Mouse (Mus musculus) olfactory bulb, adult 2 months (tissue): Measurements from ENCODE around the gene Tppp3. TPM values are rescaled to one million over a fixed set of nuclear protein-coding genes. Genes with fewer than 3 reads are reported as not detected.
A peak's percentile ranks its signal among the peaks of the same experiment; 100 is the strongest.

ENCODE experiments used
- H3K27ac ChIP-seq: fragments of 200-500 bp; 2 replicates; pipeline ENCODE4 v1.5.1; 2012; ENCODE audit warnings: low read depth, low read length; ENCODE audit not compliant: insufficient read depth
- H3K4me1 ChIP-seq: fragments of 200-500 bp; 2 replicates; pipeline ENCODE4 v1.6.1; 2012; ENCODE audit warnings: low read length; ENCODE audit not compliant: control insufficient read depth, insufficient read depth
- H3K4me3 ChIP-seq: fragments of 200-500 bp; 2 replicates; pipeline ENCODE4 v1.5.1; 2012; ENCODE audit warnings: mild to moderate bottlenecking, low read depth, low read length, moderate library complexity; ENCODE audit not compliant: insufficient read depth
- CTCF ChIP-seq: fragments of 200-500 bp; IDR thresholded peaks from 2 replicates; pipeline ENCODE4 v1.5.1; 2012; ENCODE audit warnings: low read depth, mild to moderate bottlenecking, low read length, moderate library complexity; ENCODE audit not compliant: insufficient read depth
- POLR2A ChIP-seq: fragments of 200-500 bp; IDR thresholded peaks from 2 replicates; pipeline ENCODE4 v1.6.1; 2012; ENCODE audit warnings: mild to moderate bottlenecking, low read depth, low read length, moderate library complexity; ENCODE audit not compliant: insufficient read depth
- WGBS: fragments of 180-500 bp; shearing (Covaris S2); methylation state at CpG from one replicate; pipeline ENCODE4 v1.1.7; 2018; 5-methylcytosine and 5-hydroxymethylcytosine counted together
- polyA plus RNA-seq: library from polyadenylated mRNA; stranded (reverse); fragments of >200 nt; gene quantifications from 2 replicates; pipeline ENCODE4 v1.2.4, GENCODE M21; 2012; ENCODE audit warnings: low replicate concordance; ENCODE audit not compliant: missing spikeins, insufficient read depth, insufficient read length

Tppp3 gene
- polyA plus RNA-seq, 1 experiment = not detected

GRCm38 (mm10) chr8:105466246-105466645 lies 5.1 kb downstream of the Tppp3 start:
- 76% methylated on average over 6 of the region's 6 CpGs for WGBS
- no peak overlapping the region for H3K4me3 ChIP-seq
- H3K4me1 ChIP-seq = peaks cover 40% of the 10 kb centered on the region
- H3K27ac ChIP-seq = peak overlapping the region; percentile 49
- TF ChIP-seq CTCF (no peak), POLR2A (no peak)

GRCm38 (mm10) chr8:105464595-105464994 lies 6.7 kb downstream of the Tppp3 start:
- Histone ChIP-seq H3K27ac (no peak overlapping the region), H3K4me3 (no peak overlapping the region), H3K4me1 (peaks cover 28% of the 10 kb centered on the region)
- WGBS = 76% methylated on average over 7 of the region's 7 CpGs
- TF ChIP-seq CTCF (no peak), POLR2A (no peak)

- WGBS = 82% methylated on average over 13 of the region's 13 CpGs
- Histone ChIP-seq H3K27ac (no peak overlapping the region), H3K4me1 (peaks cover 4% of the 10 kb centered on the region; the same call in 1 of the 2 replicates), H3K4me3 (no peak overlapping the region)
- TF ChIP-seq CTCF (no peak), POLR2A (no peak)
Measured at GRCm38 (mm10) chr8:105461085-105461803, 10.1 kb downstream of the Tppp3 start.

- Histone ChIP-seq H3K27ac (no peak overlapping the region), H3K4me3 (no peak overlapping the region), H3K4me1 (peaks cover 4% of the 10 kb centered on the region)
- 80% methylated on average over 10 of the region's 10 CpGs for WGBS
- TF ChIP-seq CTCF (no peak), POLR2A (no peak)
Measured at GRCm38 (mm10) chr8:105455218-105455617, 16.1 kb downstream of the Tppp3 start.

DNA sequence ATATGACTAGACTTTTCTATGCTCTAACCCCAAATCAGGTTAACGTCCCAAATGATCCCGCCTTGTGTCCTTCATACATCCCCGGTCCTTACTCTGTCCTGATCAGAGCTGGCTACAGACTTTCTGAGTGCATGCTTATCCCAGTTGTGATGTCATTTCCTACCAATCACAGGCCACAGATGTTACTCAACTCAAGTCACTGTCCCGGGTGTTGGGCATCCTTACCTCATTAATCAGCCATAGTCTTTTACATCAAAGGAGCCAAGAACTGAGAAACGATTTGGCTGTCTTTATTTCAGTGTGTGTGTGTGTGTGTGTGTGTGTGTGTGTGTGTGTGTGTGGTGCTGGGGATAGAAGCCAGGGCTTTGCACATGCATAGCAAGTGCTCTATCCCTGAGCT lies 17.2 kb downstream of the Tppp3 start:
- 69% methylated on average over 5 of the region's 5 CpGs for WGBS
- Histone ChIP-seq H3K4me1 (peaks cover 4% of the 10 kb centered on the region), H3K4me3 (no peak overlapping the region), H3K27ac (no peak overlapping the region)
- TF ChIP-seq CTCF = no peak
- no peak for TF ChIP-seq POLR2A

DNA sequence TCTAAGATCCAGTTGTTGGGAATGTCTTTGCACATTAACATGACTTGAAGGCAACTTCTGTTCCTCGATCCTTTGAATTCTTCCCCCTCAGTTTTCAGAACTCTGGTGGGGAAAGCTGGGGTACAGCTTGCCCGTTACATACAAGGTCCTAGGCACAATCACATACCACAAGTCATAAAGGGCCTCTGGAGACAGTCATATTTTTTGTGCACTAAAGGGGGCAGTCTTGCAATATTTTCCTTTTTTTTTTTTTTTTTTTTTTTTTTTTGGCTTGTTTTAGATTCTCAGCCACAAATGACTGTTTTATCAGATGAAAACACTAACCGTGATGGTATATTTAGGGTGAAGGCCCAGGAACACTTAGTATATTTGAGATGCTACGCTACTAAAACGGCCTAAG lies 18.0 kb downstream of the Tppp3 start:
- H3K27ac ChIP-seq = no peak overlapping the region
- no peak for TF ChIP-seq POLR2A
- TF ChIP-seq CTCF = no peak
- H3K4me3 ChIP-seq = no peak overlapping the region
- H3K4me1 ChIP-seq = peaks cover 4% of the 10 kb centered on the region
- 71% methylated on average over 5 of the region's 5 CpGs for WGBS

DNA sequence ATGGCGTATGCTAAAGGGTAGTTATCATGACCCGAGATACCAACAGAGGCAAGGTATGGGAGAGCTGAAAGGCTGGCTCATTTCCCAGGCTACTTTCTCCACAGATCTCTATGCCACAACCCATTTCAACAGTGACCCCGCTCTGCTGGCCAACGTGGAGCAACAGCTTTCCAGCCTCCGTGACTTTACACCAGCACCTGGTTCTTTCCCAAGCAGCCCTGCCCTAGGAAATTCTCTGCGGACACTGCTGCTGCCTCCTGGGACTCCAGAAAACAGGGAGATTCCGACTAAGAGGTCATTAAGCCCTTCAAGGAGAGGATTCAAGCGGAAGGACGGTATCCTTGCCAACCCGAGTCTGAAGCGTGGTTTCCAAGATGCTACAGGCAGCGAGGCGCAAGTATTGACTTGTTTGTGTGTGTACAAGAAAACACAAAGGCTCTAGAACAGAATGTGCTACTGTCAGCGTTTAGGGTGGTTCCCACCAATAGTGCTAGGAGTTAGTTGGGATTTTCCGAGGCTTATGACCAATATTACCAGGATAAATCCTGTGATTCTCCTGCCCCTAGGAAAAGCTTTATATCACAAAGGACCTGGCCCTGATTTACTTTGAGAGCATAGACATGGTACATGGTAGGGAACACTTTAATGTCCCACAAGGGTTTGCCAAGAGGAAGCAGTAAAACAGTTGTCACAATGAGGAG lies 19.3 kb downstream of the Tppp3 start:
- TF ChIP-seq POLR2A (no peak), CTCF (no peak)
- H3K27ac ChIP-seq = no peak overlapping the region
- peaks cover 4% of the 10 kb centered on the region for H3K4me1 ChIP-seq
- no peak overlapping the region for H3K4me3 ChIP-seq
- WGBS = 40% methylated on average over 15 of the region's 15 CpGs

- no peak for TF ChIP-seq POLR2A
- TF ChIP-seq CTCF = no peak
- WGBS = 73% methylated on average over 1 of the region's 1 CpGs
- no peak overlapping the region for H3K4me3 ChIP-seq
- H3K4me1 ChIP-seq = peaks cover 4% of the 10 kb centered on the region
- H3K27ac ChIP-seq = no peak overlapping the region
Measured at GRCm38 (mm10) chr8:105450977-105451376, 20.3 kb downstream of the Tppp3 start.

- Histone ChIP-seq H3K4me3 (no peak overlapping the region), H3K4me1 (peaks cover 12% of the 10 kb centered on the region), H3K27ac (no peak overlapping the region)
- TF ChIP-seq POLR2A (no peak), CTCF (no peak)
- 88% methylated on average over 5 of the region's 5 CpGs for WGBS
Measured at GRCm38 (mm10) chr8:105448596-105448995, 22.7 kb downstream of the Tppp3 start.
